Mouse (Mus musculus) megakaryocyte, embryonic 14.5 days (primary cell): ENCODE measurements around the gene Zdhhc6. TPM values are rescaled to one million over a fixed set of nuclear protein-coding genes. Genes with fewer than 3 reads are reported as not detected.

Source experiments
- H3K27me3 ChIP-seq: replicated peaks from 2 replicates; pipeline ENCODE3; 2012; ENCODE audit warnings: inconsistent platforms
- H3K36me3 ChIP-seq: replicated peaks from 2 replicates; pipeline ENCODE3; 2012; ENCODE audit warnings: low read length, inconsistent platforms, mixed read lengths
- H3K4me1 ChIP-seq: 2 replicates; pipeline ENCODE4 v1.6.1; 2012; ENCODE audit warnings: inconsistent platforms
- H3K4me3 ChIP-seq: replicated peaks from 2 replicates; pipeline ENCODE3; 2012; ENCODE audit warnings: moderate library complexity, mild to moderate bottlenecking, inconsistent platforms
- H3K9me3 ChIP-seq: 2 replicates; pipeline ENCODE4 v1.6.1; 2012; ENCODE audit warnings: inconsistent platforms
- FLI1 ChIP-seq: IDR thresholded peaks from 2 replicates; pipeline ENCODE4 v1.6.1; 2012; ENCODE audit warnings: low read length, inconsistent platforms, mixed read lengths
- GATA1 ChIP-seq: IDR thresholded peaks from 3 replicates; pipeline ENCODE4 v1.6.1; 2012; ENCODE audit warnings: mixed read lengths, low read length, inconsistent platforms, borderline replicate concordance
- polyA plus RNA-seq: library from polyadenylated mRNA; stranded (reverse); fragments of >175 nt; gene quantifications from 2 replicates; pipeline ENCODE4 v1.2.3, GENCODE M21; 2012; ENCODE audit warnings: low replicate concordance; ENCODE audit not compliant: insufficient read depth

Zdhhc6 gene
- polyA plus RNA-seq, 1 experiment = 14.2 TPM

GRCm38 (mm10) chr19:55251383-55252124 is 64.3 kb downstream of the Zdhhc6 start, which contains the start of gene Acsl5:
Acsl5 (plus strand) TSS chr19:55251938.
- peaks cover 4% of the 10 kb centered on the region for H3K36me3 ChIP-seq
- no peak for TF ChIP-seq FLI1
- no peak for TF ChIP-seq GATA1
- H3K4me1 ChIP-seq = peaks cover 80% of the 10 kb centered on the region
- H3K27me3 ChIP-seq = no peaks in the 10 kb centered on the region
- no peaks in the 10 kb centered on the region for H3K9me3 ChIP-seq
- H3K4me3 ChIP-seq = peak within 1 kb of the TSS; percentile 98

GRCm38 (mm10) chr19:55250451-55250850 is 65.4 kb downstream of the Zdhhc6 start:
- no peaks in the 10 kb centered on the region for H3K9me3 ChIP-seq
- no peaks in the 10 kb centered on the region for H3K36me3 ChIP-seq
- H3K4me3 ChIP-seq = no peak overlapping the region
- peaks cover 82% of the 10 kb centered on the region for H3K4me1 ChIP-seq
- H3K27me3 ChIP-seq = no peaks in the 10 kb centered on the region
- TF ChIP-seq FLI1 (no peak), GATA1 (no peak)

- Histone ChIP-seq H3K27me3 (no peaks in the 10 kb centered on the region), H3K4me1 (peaks cover 89% of the 10 kb centered on the region)
These were observed 67.8 kb downstream of the Zdhhc6 start for GRCm38 (mm10) chr19:55247991-55248520.

GRCm38 (mm10) chr19:55247563-55247962 is 68.3 kb downstream of the Zdhhc6 start:
- Histone ChIP-seq H3K36me3 (no peaks in the 10 kb centered on the region), H3K27me3 (no peaks in the 10 kb centered on the region), H3K9me3 (no peaks in the 10 kb centered on the region), H3K4me1 (peaks cover 89% of the 10 kb centered on the region), H3K4me3 (peak overlapping the region; percentile 7)
- TF ChIP-seq GATA1 (no peak), FLI1 (no peak)

More at GRCm38 (mm10) chr19:55247991-55248520, 67.8 kb downstream of the Zdhhc6 start:
- peak overlapping the region; percentile 47 for H3K4me3 ChIP-seq
- H3K36me3 ChIP-seq = no peaks in the 10 kb centered on the region
- H3K9me3 ChIP-seq = no peaks in the 10 kb centered on the region
- TF ChIP-seq GATA1 (no peak), FLI1 (no peak)

- Histone ChIP-seq H3K36me3 (no peaks in the 10 kb centered on the region), H3K27me3 (no peaks in the 10 kb centered on the region), H3K4me1 (peaks cover 89% of the 10 kb centered on the region), H3K4me3 (peak overlapping the region; percentile 80), H3K9me3 (no peaks in the 10 kb centered on the region)
- TF ChIP-seq GATA1 (peak; percentile 70; the same call in 1 of the 3 replicates), FLI1 (peak; percentile 73)
These were observed 71.0 kb downstream of the Zdhhc6 start for GRCm38 (mm10) chr19:55244791-55245231.

GRCm38 (mm10) chr19:55241186-55241645 is 74.6 kb downstream of the Zdhhc6 start, which contains the start of gene Gucy2g:
Gucy2g (minus strand) TSS chr19:55241236.
- Histone ChIP-seq H3K4me1 (peaks cover 86% of the 10 kb centered on the region), H3K4me3 (peak within 1 kb of the TSS; percentile 2), H3K36me3 (no peaks in the 10 kb centered on the region), H3K27me3 (no peaks in the 10 kb centered on the region), H3K9me3 (no peaks in the 10 kb centered on the region)
- TF ChIP-seq GATA1 (no peak), FLI1 (no peak)

GRCm38 (mm10) chr19:55239766-55240426 is 75.9 kb downstream of the Zdhhc6 start:
- Histone ChIP-seq H3K36me3 (no peaks in the 10 kb centered on the region), H3K9me3 (no peaks in the 10 kb centered on the region), H3K4me1 (peaks cover 86% of the 10 kb centered on the region), H3K27me3 (no peaks in the 10 kb centered on the region), H3K4me3 (peak overlapping the region; percentile 71)
- no peak for TF ChIP-seq FLI1
- no peak for TF ChIP-seq GATA1

GRCm38 (mm10) chr19:55236564-55236963 is 79.3 kb downstream of the Zdhhc6 start:
- H3K27me3 ChIP-seq = no peaks in the 10 kb centered on the region
- no peaks in the 10 kb centered on the region for H3K9me3 ChIP-seq

GRCm38 (mm10) chr19:55236026-55236425 is 79.8 kb downstream of the Zdhhc6 start:
- Histone ChIP-seq H3K27me3 (no peaks in the 10 kb centered on the region), H3K4me1 (peaks cover 86% of the 10 kb centered on the region), H3K9me3 (no peaks in the 10 kb centered on the region), H3K36me3 (no peaks in the 10 kb centered on the region), H3K4me3 (no peak overlapping the region)
- TF ChIP-seq GATA1 = no peak
- TF ChIP-seq FLI1 = no peak

More at GRCm38 (mm10) chr19:55236564-55236963, 79.3 kb downstream of the Zdhhc6 start:
- H3K4me1 ChIP-seq = peaks cover 86% of the 10 kb centered on the region
- H3K36me3 ChIP-seq = no peaks in the 10 kb centered on the region
- TF ChIP-seq FLI1 (no peak), GATA1 (no peak)
- no peak overlapping the region for H3K4me3 ChIP-seq

GRCm38 (mm10) chr19:55232136-55232535 is 83.7 kb downstream of the Zdhhc6 start:
- TF ChIP-seq FLI1 = no peak
- no peak for TF ChIP-seq GATA1
- Histone ChIP-seq H3K4me1 (peaks cover 94% of the 10 kb centered on the region), H3K4me3 (peak overlapping the region; percentile 87)

More at GRCm38 (mm10) chr19:55232136-55232535, 83.7 kb downstream of the Zdhhc6 start:
- Histone ChIP-seq H3K9me3 (no peaks in the 10 kb centered on the region), H3K27me3 (no peaks in the 10 kb centered on the region), H3K36me3 (peaks cover 23% of the 10 kb centered on the region)
